Comparison of ENCODE assay signal across 8 mouse cellular contexts in genomic region chr14:50061179-50061578, GRCm38 (mm10). TPM values are rescaled to one million over a fixed set of nuclear protein-coding genes. Genes with fewer than 3 reads are reported as not detected.
DNase-seq lines count a peak whose midpoint lies in the region; ATAC-seq and TF ChIP-seq lines count a peak whose summit lies in the region.

No protein-coding gene starts in this region.

- no peaks in the 10 kb centered on the region for H3K9me3 ChIP-seq in forebrain, embryonic 10.5 days
- no peaks in the 10 kb centered on the region for H3K9me3 ChIP-seq in limb, embryonic 14.5 days (ENCODE audit: control insufficient read depth, low read length)

- no peaks in the 10 kb centered on the region for H3K4me1 ChIP-seq in thymus, adult 2 months (replicated peaks; ENCODE audit: control insufficient read depth, insufficient read depth, low read length)
- H3K4me1 ChIP-seq in forebrain, embryonic 10.5 days, result peaks cover 8% of the 10 kb centered on the region
- H3K4me1 ChIP-seq in limb, embryonic 14.5 days (ENCODE audit: control insufficient read depth, insufficient read depth, low read length), result no peaks in the 10 kb centered on the region

- no peaks in the 10 kb centered on the region for H3K36me3 ChIP-seq in thymus, adult 2 months (ENCODE audit: control insufficient read depth, insufficient read depth, low read length)
- peaks cover 5% of the 10 kb centered on the region for H3K36me3 ChIP-seq in forebrain, embryonic 10.5 days (replicated peaks)
- H3K36me3 ChIP-seq in limb, embryonic 14.5 days (ENCODE audit: control insufficient read depth, insufficient read depth, low read length), result no peaks in the 10 kb centered on the region

- peak overlapping the region; percentile 72 for H3K9ac ChIP-seq in limb, embryonic 14.5 days (ENCODE audit: low read depth, low read length, severe bottlenecking)

- TF ChIP-seq CTCF in thymus, adult 2 months (IDR thresholded peaks at IDR 0.05; ENCODE audit: borderline replicate concordance, control insufficient read depth, extremely low read depth, insufficient read depth, low read length, poor library complexity), result no peak

- H3K27me3 ChIP-seq in thymus, adult 2 months (ENCODE audit: control insufficient read depth, insufficient read depth, low read length), result no peaks in the 10 kb centered on the region
- no peaks in the 10 kb centered on the region for H3K27me3 ChIP-seq in forebrain, embryonic 10.5 days (ENCODE audit: poor library complexity, severe bottlenecking)
- no peaks in the 10 kb centered on the region for H3K27me3 ChIP-seq in limb, embryonic 14.5 days (ENCODE audit: control insufficient read depth, insufficient read depth, low read length)

- peak overlapping the region; percentile 48; the same call in 1 of the 2 replicates for H3K4me3 ChIP-seq in thymus, adult 2 months (ENCODE audit: control insufficient read depth, insufficient read depth, low read length)
- H3K4me3 ChIP-seq in forebrain, embryonic 10.5 days, result peak overlapping the region; percentile 68
- peak overlapping the region; percentile 70 for H3K4me3 ChIP-seq in limb, embryonic 14.5 days (replicated peaks; ENCODE audit: low read length)

- H3K4me2 ChIP-seq in limb, embryonic 14.5 days (replicated peaks; ENCODE audit: low read depth, low read length, severe bottlenecking), result peak overlapping the region; percentile 70

- no peak for TF ChIP-seq POLR2A in thymus, adult 2 months (IDR thresholded peaks at IDR 0.05; ENCODE audit: control insufficient read depth, extremely low read depth, insufficient read depth, low read length, poor library complexity)
- TF ChIP-seq POLR2A in limb, embryonic 14.5 days (IDR thresholded peaks at IDR 0.05; ENCODE audit: borderline replicate concordance, extremely low read depth, insufficient read depth, insufficient read length), result no peak

- ATAC-seq in limb, embryonic 14.5 days (ENCODE audit: low FRiP score, low read depth), result no peak

- WGBS in thymus, adult 2 months, result 14% methylated on average over 11 of the region's 11 CpGs
- 21% methylated on average over 11 of the region's 11 CpGs for WGBS in forebrain, embryonic 10.5 days
- WGBS in limb, embryonic 14.5 days, result 12% methylated on average over 11 of the region's 11 CpGs

- no peak overlapping the region for H3K27ac ChIP-seq in thymus, adult 2 months (ENCODE audit: control insufficient read depth, insufficient read depth, low read length)
- peak overlapping the region; percentile 95 for H3K27ac ChIP-seq in forebrain, embryonic 10.5 days
- peak overlapping the region; percentile 92 for H3K27ac ChIP-seq in limb, embryonic 14.5 days (replicated peaks; ENCODE audit: low read depth, low read length)

- DNase-seq in thymus, adult 2 months, result peak; percentile 2
- no peak for DNase-seq in thymus, postnatal 0 days (ENCODE audit: low spot score)
- DNase-seq in forebrain, embryonic 10.5 days (ENCODE audit: extremely low spot score, low spot score), result peak; percentile 44
- DNase-seq in limb, embryonic 14.5 days (ENCODE audit: low spot score), result peak; percentile 36
- peak; percentile 44 for DNase-seq in retina, postnatal 1 day
- DNase-seq in cerebellum, postnatal 36 days, result no peak
- DNase-seq in adrenal gland, postnatal 10 days, result no peak
- DNase-seq in frontal cortex, postnatal 36 days (ENCODE audit: low spot score in 2 of 2), result no peak

RNA-seq across cellular contexts. Expression of gene Olfr725, which starts 21.0 kb away (rescaled TPM):
- polyA plus RNA-seq in thymus, adult 2 months (2012; rRNA removed), result not detected in 2 replicates
- not detected in 2 replicates for polyA plus RNA-seq in thymus, postnatal 0 days (2015; fragmentation: Nextera tagmentation; extraction: Ambion mirVana)
- not detected in 2 replicates for polyA plus RNA-seq in forebrain, embryonic 10.5 days (2016; fragmentation: Nextera tagmentation; extraction: Ambion mirVana)
- polyA plus RNA-seq in limb, embryonic 14.5 days (2012; rRNA removed), result not detected in 2 replicates
- not detected in 2 replicates for polyA plus RNA-seq in limb, embryonic 14.5 days (2014; fragmentation: Nextera tagmentation; extraction: Ambion mirVana)
- not detected for total RNA-seq in adrenal gland, postnatal 10 days (2021)

RNA-seq across cellular contexts. Expression of gene Olfr726, which starts 29.6 kb away (rescaled TPM):
- not detected in 2 replicates for polyA plus RNA-seq in thymus, adult 2 months (2012; rRNA removed)
- not detected in 2 replicates for polyA plus RNA-seq in thymus, postnatal 0 days (2015; fragmentation: Nextera tagmentation; extraction: Ambion mirVana)
- not detected in 2 replicates for polyA plus RNA-seq in forebrain, embryonic 10.5 days (2016; fragmentation: Nextera tagmentation; extraction: Ambion mirVana)
- not detected in 2 replicates for polyA plus RNA-seq in limb, embryonic 14.5 days (2012; rRNA removed)
- polyA plus RNA-seq in limb, embryonic 14.5 days (2014; fragmentation: Nextera tagmentation; extraction: Ambion mirVana), result not detected in 2 replicates
- not detected for total RNA-seq in adrenal gland, postnatal 10 days (2021)

Comparison
In these comparisons a context has a peak if more than half of its experiments do, and no peak if none do; other contexts are left out.
1. DNase-seq: peak in thymus, adult 2 months (single experiment), forebrain, embryonic 10.5 days (single experiment), limb, embryonic 14.5 days (single experiment) and retina, postnatal 1 day (single experiment); none in thymus, postnatal 0 days (single experiment), cerebellum, postnatal 36 days (0 of 2), adrenal gland, postnatal 10 days (single experiment) and frontal cortex, postnatal 36 days (0 of 2).
2. Peak in every context shown above with its lines, with median percentiles within 50 percentile points of each other: H3K4me3 ChIP-seq.